Mouse (Mus musculus) MEL (cell line): Measurements from ENCODE around the gene Slc35d1. TPM values are rescaled to one million over a fixed set of nuclear protein-coding genes. Genes with fewer than 3 reads are reported as not detected.

Experiments
- DNase-seq: peaks from one replicate; pipeline ENCODE4 v3.0.0; 2011; ENCODE audit warnings: low read depth, low spot score
- H3K27ac ChIP-seq: 2 replicates; pipeline ENCODE4 v1.5.1; 2012; ENCODE audit warnings: low read depth, mild to moderate bottlenecking, control low read depth, low read length, moderate library complexity; ENCODE audit not compliant: control insufficient read depth
- H3K27me3 ChIP-seq, 2 experiments: fragments of 150-350 bp in 1 of 2; sonication (generic) in 1 of 2; 2 replicates each; pipeline ENCODE4 v1.6.1; 2012; ENCODE audit warnings: low read length in 2 of 2, mild to moderate bottlenecking in 2 of 2, improper control_type of control experiment in 1 of 2, moderate library complexity in 1 of 2; ENCODE audit not compliant: insufficient read depth in 2 of 2, control insufficient read depth in 1 of 2
- H3K36me3 ChIP-seq, 2 experiments: 2 replicates each; pipeline ENCODE4 v1.6.1; 2012 to 2014; ENCODE audit warnings: low read length in 2 of 2, improper control_type of control experiment in 1 of 2, inconsistent platforms in 1 of 2, mild to moderate bottlenecking in 1 of 2; ENCODE audit not compliant: insufficient read depth in 2 of 2, control insufficient read depth in 1 of 2
- H3K4me1 ChIP-seq, 2 experiments: fragments of 150-350 bp in 1 of 2; sonication (generic) in 1 of 2; 2 replicates each; pipeline ENCODE4 v1.6.1; 2012; ENCODE audit warnings: low read length in 2 of 2, improper control_type of control experiment in 1 of 2, mild to moderate bottlenecking in 1 of 2; ENCODE audit not compliant: insufficient read depth in 2 of 2, control insufficient read depth in 1 of 2
- H3K4me3 ChIP-seq, 2 experiments: fragments of 150-350 bp in 1 of 2; sonication (generic) in 1 of 2; 2 replicates each; pipeline ENCODE4 v1.5.1; 2012; ENCODE audit warnings: low read depth in 2 of 2, low read length in 2 of 2, mild to moderate bottlenecking in 2 of 2, moderate library complexity in 2 of 2, control low read depth in 1 of 2, improper control_type of control experiment in 1 of 2; ENCODE audit not compliant: control insufficient read depth in 1 of 2, insufficient read depth in 1 of 2
- H3K79me2 ChIP-seq: 2 replicates; pipeline ENCODE4 v1.6.1; 2012; ENCODE audit warnings: mild to moderate bottlenecking, low read length, moderate library complexity; ENCODE audit not compliant: control insufficient read depth, poor library complexity, insufficient read depth
- H3K9ac ChIP-seq: 2 replicates; pipeline ENCODE4 v1.6.1; 2012; ENCODE audit warnings: low read depth, mild to moderate bottlenecking, control low read depth, low read length, moderate library complexity; ENCODE audit not compliant: control insufficient read depth, poor library complexity, severe bottlenecking
- H3K9me3 ChIP-seq: fragments of 150-350 bp; sonication (generic); replicated peaks from 2 replicates; pipeline ENCODE4 v1.6.1; 2012; ENCODE audit warnings: mild to moderate bottlenecking, low read length, improper control_type of control experiment, moderate library complexity; ENCODE audit not compliant: insufficient read depth
- CHD2 ChIP-seq: IDR thresholded peaks from 2 replicates; pipeline ENCODE4 v1.6.1; 2011; ENCODE audit warnings: low read length, improper control_type of control experiment
- CTCF ChIP-seq, 3 experiments: IDR thresholded peaks in 2 of 3; conservative IDR thresholded peaks in 1 of 3; 2 replicates each; pipeline ENCODE4 v1.5.1; 2011 to 2012; ENCODE audit warnings: low read length in 3 of 3, low read depth in 2 of 3, mild to moderate bottlenecking in 2 of 3, improper control_type of control experiment in 1 of 3, inconsistent platforms in 1 of 3, mixed read lengths in 1 of 3, moderate library complexity in 1 of 3; ENCODE audit not compliant: control insufficient read depth in 1 of 3, insufficient read depth in 1 of 3, poor library complexity in 1 of 3, severe bottlenecking in 1 of 3
- GATA1 ChIP-seq: IDR thresholded peaks from 2 replicates; pipeline ENCODE4 v1.6.1; 2011; ENCODE audit warnings: low read depth, low read length, improper control_type of control experiment
- HCFC1 ChIP-seq: IDR thresholded peaks from 2 replicates; pipeline ENCODE4 v1.6.1; 2012; ENCODE audit warnings: low read depth, mild to moderate bottlenecking, inconsistent platforms, low read length, improper control_type of control experiment, moderate library complexity
- JUND ChIP-seq: IDR thresholded peaks from 2 replicates; pipeline ENCODE4 v1.6.1; 2011; ENCODE audit warnings: low read depth, mild to moderate bottlenecking, improper control_type of control experiment, low read length
- KAT2A ChIP-seq: conservative IDR thresholded peaks from 2 replicates; pipeline ENCODE4 v1.6.1; 2012; ENCODE audit warnings: low read depth, low read length, improper control_type of control experiment, inconsistent platforms
- MAFK ChIP-seq: IDR thresholded peaks from 2 replicates; pipeline ENCODE4 v1.6.1; 2011; ENCODE audit warnings: low read depth, mild to moderate bottlenecking, low read length, improper control_type of control experiment, borderline replicate concordance
- MAX ChIP-seq: IDR thresholded peaks from 2 replicates; pipeline ENCODE4 v1.6.1; 2011; ENCODE audit warnings: low read length, improper control_type of control experiment
- MAZ ChIP-seq: IDR thresholded peaks from 2 replicates; pipeline ENCODE4 v1.6.1; 2012; ENCODE audit warnings: low read depth, mild to moderate bottlenecking, inconsistent platforms, low read length, improper control_type of control experiment
- MEF2A ChIP-seq: IDR thresholded peaks from 2 replicates; pipeline ENCODE4 v1.6.1; 2014; ENCODE audit warnings: low read depth, mild to moderate bottlenecking, inconsistent platforms, low read length, improper control_type of control experiment; ENCODE audit not compliant: poor library complexity, insufficient replicate concordance, severe bottlenecking; ENCODE audit errors: extremely low read depth
- MXI1 ChIP-seq: IDR thresholded peaks from 2 replicates; pipeline ENCODE4 v1.6.1; 2011; ENCODE audit warnings: mild to moderate bottlenecking, low read depth, low read length, improper control_type of control experiment
- NRF1 ChIP-seq: IDR thresholded peaks from 2 replicates; pipeline ENCODE4 v1.6.1; 2014; ENCODE audit warnings: low read depth, mild to moderate bottlenecking, inconsistent platforms, low read length, improper control_type of control experiment, moderate library complexity; ENCODE audit not compliant: poor library complexity, insufficient read depth, severe bottlenecking
- POLR2A ChIP-seq, 2 experiments: IDR thresholded peaks; 2 replicates each; pipeline ENCODE4 v1.6.1; 2011 to 2012; ENCODE audit warnings: low read length in 2 of 2, mild to moderate bottlenecking in 2 of 2, control low read depth in 1 of 2, improper control_type of control experiment in 1 of 2, low read depth in 1 of 2, moderate library complexity in 1 of 2; ENCODE audit not compliant: control insufficient read depth in 1 of 2, insufficient read depth in 1 of 2, poor library complexity in 1 of 2
- POLR2AphosphoS2 ChIP-seq: IDR thresholded peaks from 2 replicates; pipeline ENCODE4 v1.6.1; 2011; ENCODE audit warnings: low read length, improper control_type of control experiment
- POLR2AphosphoS5 ChIP-seq: IDR thresholded peaks from 2 replicates; pipeline ENCODE4 v1.6.1; 2012; ENCODE audit warnings: low read depth, borderline replicate concordance, mild to moderate bottlenecking, inconsistent platforms, low read length, moderate library complexity, mixed read lengths
- RAD21 ChIP-seq: IDR thresholded peaks from 2 replicates; pipeline ENCODE4 v1.6.1; 2011; ENCODE audit warnings: mild to moderate bottlenecking, low read depth, low read length, improper control_type of control experiment
- RCOR1 ChIP-seq: IDR thresholded peaks from 2 replicates; pipeline ENCODE4 v1.6.1; 2012; ENCODE audit warnings: low read depth, mild to moderate bottlenecking, inconsistent platforms, low read length, improper control_type of control experiment
- SIN3A ChIP-seq: IDR thresholded peaks from 2 replicates; pipeline ENCODE4 v1.6.1; 2012; ENCODE audit warnings: low read length, improper control_type of control experiment, inconsistent platforms
- TBP ChIP-seq: IDR thresholded peaks from 2 replicates; pipeline ENCODE4 v1.8.0; 2011; ENCODE audit warnings: low read depth, low read length, improper control_type of control experiment
- TCF12 ChIP-seq: IDR thresholded peaks from 2 replicates; pipeline ENCODE4 v1.6.1; 2014; ENCODE audit warnings: low read depth, mild to moderate bottlenecking, inconsistent platforms, low read length, improper control_type of control experiment, moderate library complexity
- UBTF ChIP-seq: IDR thresholded peaks from 2 replicates; pipeline ENCODE4 v1.6.1; 2012; ENCODE audit warnings: low read depth, mild to moderate bottlenecking, inconsistent platforms, low read length, improper control_type of control experiment, moderate library complexity, borderline replicate concordance; ENCODE audit not compliant: insufficient read depth
- USF1 ChIP-seq: IDR thresholded peaks from 2 replicates; pipeline ENCODE4 v1.6.1; 2014; ENCODE audit warnings: low read depth, mild to moderate bottlenecking, inconsistent platforms, low read length, improper control_type of control experiment, moderate library complexity
- ZNF384 ChIP-seq: IDR thresholded peaks from 2 replicates; pipeline ENCODE4 v1.6.1; 2012; ENCODE audit warnings: low read depth, mild to moderate bottlenecking, inconsistent platforms, low read length, improper control_type of control experiment
- polyA plus RNA-seq, 2 experiments: library from polyadenylated mRNA; stranded (reverse) in 1 of 2; unstranded in 1 of 2; fragments of >175 nt in 1 of 2; fragments of >200 nt in 1 of 2; gene quantifications; 2 replicates each; pipeline versions ENCODE4 v1.2.1 to v1.2.4; 2012; ENCODE audit warnings: low replicate concordance in 2 of 2, low read depth in 1 of 2; ENCODE audit not compliant: insufficient read length in 2 of 2, insufficient read depth in 1 of 2, missing spikeins in 1 of 2
- total RNA-seq: library from RNA; depleted of rRNA; stranded (reverse); fragments of 300-350 nt; gene quantifications from 2 replicates; pipeline ENCODE4 v1.2.3, GENCODE M21; 2012

Slc35d1 gene
- total and polyA plus RNA-seq, 3 experiments: 5.0 to 33.7 (median 10.0) TPM

GRCm38 (mm10) chr4:103232156-103232555 is 17.2 kb upstream of the Slc35d1 start:
- no peaks in the 10 kb centered on the region for H3K27me3 ChIP-seq
- no peaks in the 10 kb centered on the region for H3K79me2 ChIP-seq
- H3K9me3 ChIP-seq: no peaks in the 10 kb centered on the region
- no peak overlapping the region for H3K4me3 ChIP-seq
- TF ChIP-seq JUND (no peak), UBTF (no peak), MAX (no peak), NRF1 (no peak), MEF2A (no peak), CTCF (IDR thresholded peaks at IDR 0.05 in 2 of 3, conservative IDR thresholded peaks at IDR 0.05 in 1 of 3; ENCODE audit: control insufficient read depth in 1 of 3, insufficient read depth in 1 of 3, low read depth in 2 of 3, low read length in 3 of 3, poor library complexity in 1 of 3, severe bottlenecking in 1 of 3) (no peak), POLR2AphosphoS5 (no peak), TCF12 (no peak), MAFK (no peak), SIN3A (no peak)
- H3K27ac ChIP-seq: no peak overlapping the region
- H3K36me3 ChIP-seq: no peaks in the 10 kb centered on the region
- H3K4me1 ChIP-seq: no peaks in the 10 kb centered on the region
- no peak for DNase-seq
- no peak overlapping the region for H3K9ac ChIP-seq

- Histone ChIP-seq H3K9me3 (no peaks in the 10 kb centered on the region), H3K9ac (no peak overlapping the region), H3K27me3 (no peaks in the 10 kb centered on the region), H3K79me2 (no peaks in the 10 kb centered on the region), H3K4me3 (no peak overlapping the region)
- TF ChIP-seq RCOR1: no peak
- no peak for TF ChIP-seq RAD21
- no peak for TF ChIP-seq POLR2AphosphoS2
- TF ChIP-seq KAT2A: no peak
- no peak for TF ChIP-seq UBTF
- no peak for TF ChIP-seq POLR2A (IDR thresholded peaks at IDR 0.05; ENCODE audit: control insufficient read depth in 1 of 2, insufficient read depth in 1 of 2, low read depth in 1 of 2, low read length in 2 of 2, poor library complexity in 1 of 2)
- no peak for TF ChIP-seq CHD2
- no peak for TF ChIP-seq ZNF384
- TF ChIP-seq CTCF (IDR thresholded peaks at IDR 0.05 in 2 of 3, conservative IDR thresholded peaks at IDR 0.05 in 1 of 3; ENCODE audit: control insufficient read depth in 1 of 3, insufficient read depth in 1 of 3, low read depth in 2 of 3, low read length in 3 of 3, poor library complexity in 1 of 3, severe bottlenecking in 1 of 3): no peak
- TF ChIP-seq MXI1: no peak
- no peak for TF ChIP-seq GATA1
- no peak for TF ChIP-seq TBP
- TF ChIP-seq MAX: no peak
- TF ChIP-seq USF1: no peak
- TF ChIP-seq TCF12: no peak
- TF ChIP-seq NRF1: no peak
- TF ChIP-seq HCFC1: no peak
- no peak for TF ChIP-seq MAZ
- TF ChIP-seq, all 39 proteins: peak for 0
- no peak overlapping the region for H3K27ac ChIP-seq
- H3K4me1 ChIP-seq: peaks cover 0 to 9% of the 10 kb centered on the region in 2 experiments; a peak in 2 of 4 replicates
- DNase-seq: no peak
- H3K36me3 ChIP-seq: peaks cover 0 to 3% of the 10 kb centered on the region in 2 experiments; a peak in 1 of 4 replicates
These were observed 7.9 kb upstream of the Slc35d1 start for GRCm38 (mm10) chr4:103222854-103223253.
